Mouse (Mus musculus) brain, embryonic 14.5 days (tissue): ENCODE data around the gene Fibp.

Source experiments
- CTCF ChIP-seq: fragments of 200-500 bp; IDR thresholded peaks from 2 replicates; pipeline ENCODE4 v1.5.1; 2012; ENCODE audit warnings: inconsistent platforms, mild to moderate bottlenecking, moderate library complexity, borderline replicate concordance; ENCODE audit not compliant: insufficient read depth, insufficient read length; ENCODE audit errors: extremely low read depth
- POLR2A ChIP-seq: fragments of 200-500 bp; IDR thresholded peaks from 2 replicates; pipeline ENCODE4 v1.6.1; 2012; ENCODE audit warnings: mild to moderate bottlenecking, inconsistent platforms, borderline replicate concordance; ENCODE audit not compliant: poor library complexity, insufficient read depth, insufficient read length, severe bottlenecking; ENCODE audit errors: extremely low read depth

GRCm38 (mm10) chr19:5481398-5481797 lies 21.0 kb downstream of the Fibp start:
- no peak for TF ChIP-seq POLR2A
- TF ChIP-seq CTCF, result no peak
